Mouse (Mus musculus): ENCODE results near the gene BC035947. TPM values are rescaled to one million over a fixed set of nuclear protein-coding genes. Genes with fewer than 3 reads are reported as not detected.

The BC035947 gene
- total RNA-seq, 2 experiments from 2014 or later, result not detected

GRCm38 (mm10) chr1:78501036-78501435, 10.9 kb downstream of the BC035947 start:
- no peak for DNase-seq

GRCm38 (mm10) chr1:78490143-78490542, 21.8 kb downstream of the BC035947 start:
- DNase-seq, result no peak

- peak; percentile 92 to 95 for DNase-seq
Observed at GRCm38 (mm10) chr1:78488752-78489492, 23.0 kb downstream of the BC035947 start, which contains the start of gene Farsb. Gene Farsb (minus strand): TSS chr1:78488897.

GRCm38 (mm10) chr1:78488427-78488751, 23.6 kb downstream of the BC035947 start:
- no peak for DNase-seq

GRCm38 (mm10) chr1:78484361-78484760, 27.6 kb downstream of the BC035947 start:
- DNase-seq, result no peak

- DNase-seq, result no peak
Observed at GRCm38 (mm10) chr1:78483430-78483829, 28.5 kb downstream of the BC035947 start.

GRCm38 (mm10) chr1:78472441-78472840, 39.5 kb downstream of the BC035947 start:
- no peak for DNase-seq

- DNase-seq, result peak; percentile 8 to 45
Observed at GRCm38 (mm10) chr1:78454659-78455058, 57.3 kb downstream of the BC035947 start.

GRCm38 (mm10) chr1:78453886-78454285, 58.1 kb downstream of the BC035947 start:
- no peak for DNase-seq

GRCm38 (mm10) chr1:78452544-78452943, 59.4 kb downstream of the BC035947 start:
- DNase-seq, result no peak

- DNase-seq, result no peak
Observed at GRCm38 (mm10) chr1:78451070-78451854, 60.7 kb downstream of the BC035947 start.

GRCm38 (mm10) chr1:78448091-78448490, 63.9 kb downstream of the BC035947 start:
- DNase-seq, result no peak

Other genes starting within 250 kb of the BC035947 start
- gene Sgpp2, start 201.8 kb downstream of the BC035947 start, total RNA-seq (2021), result under 1 TPM in 1 of 2 experiments, not detected in 1; 0.05 TPM
- 10 to 100 TPM; 47.8 to 51.2 TPM for gene Farsb, start 23.3 kb downstream of the BC035947 start, total RNA-seq (2021)
- under 1 TPM in 1 of 2 experiments, not detected in 1; 0.69 TPM for gene Mogat1, start 1.2 kb downstream of the BC035947 start, total RNA-seq (2021)
- gene Acsl3, start 145.7 kb upstream of the BC035947 start, total RNA-seq (2021), result 1 to 10 TPM; 4.4 to 5.5 TPM
- under 1 TPM; 0.87 to 0.99 TPM for gene Utp14b, start 145.9 kb upstream of the BC035947 start, total RNA-seq (2021)

Data from heart, adult 18-20 months (tissue).